Mouse (Mus musculus): Measurements from ENCODE around the gene Zcchc17.

Gene Zcchc17

GRCm38 (mm10) chr4:130359486-130360237 is at the start of gene Zcchc17, which contains the start of gene Snrnp40:
Gene Zcchc17, minus strand, starts transcription at chr4:130359943.
Gene Snrnp40, plus strand, starts transcription at chr4:130360132.
- peak; percentile 100 for DNase-seq

- no peak for DNase-seq
Observed at GRCm38 (mm10) chr4:130391265-130391664, 31.5 kb upstream of the Zcchc17 start.

- no peak for DNase-seq
Observed at GRCm38 (mm10) chr4:130389927-130390326, 30.2 kb upstream of the Zcchc17 start.

DNA sequence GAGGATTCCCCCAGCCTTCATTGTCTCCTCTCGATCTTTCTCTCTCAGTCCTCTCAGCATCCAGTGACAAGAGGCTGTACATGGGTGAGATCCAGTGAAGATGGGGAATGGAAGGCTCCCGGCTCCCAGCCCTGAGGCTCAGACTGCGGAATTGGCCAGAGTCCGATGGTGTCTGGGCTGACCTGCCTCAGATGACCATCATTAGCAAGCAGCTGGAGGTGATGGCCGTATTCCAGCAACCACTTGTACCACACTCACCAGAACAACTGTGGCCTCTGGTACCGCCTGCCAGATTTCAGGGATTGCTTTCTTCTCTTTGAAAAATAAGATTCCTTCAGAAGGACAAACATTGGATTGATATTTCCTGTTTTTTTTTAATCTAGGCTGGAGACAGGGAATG is 29.8 kb upstream of the Zcchc17 start:
- DNase-seq: peak; percentile 20

DNA sequence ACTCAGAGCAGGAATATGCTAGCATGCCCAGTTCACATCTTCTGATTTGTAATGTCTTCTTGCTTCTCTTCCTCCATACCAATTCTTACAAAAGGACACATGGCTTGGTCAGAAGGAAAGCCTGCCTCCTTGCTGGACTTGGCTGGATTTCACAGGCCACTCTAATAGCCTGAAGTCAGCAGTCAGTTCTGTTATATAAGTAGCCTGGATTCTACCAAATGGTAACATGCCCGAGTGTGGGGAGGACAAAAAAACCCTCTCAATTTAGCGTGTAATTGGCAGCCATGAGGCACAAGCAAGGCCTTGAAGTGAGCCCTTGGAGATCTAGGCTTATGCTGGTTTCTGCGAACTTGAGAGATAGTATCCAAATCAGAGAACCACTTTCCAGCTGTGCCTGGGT is 27.5 kb upstream of the Zcchc17 start:
- no peak for DNase-seq

- DNase-seq: no peak
Observed at GRCm38 (mm10) chr4:130380418-130380817, 20.7 kb upstream of the Zcchc17 start.

DNA sequence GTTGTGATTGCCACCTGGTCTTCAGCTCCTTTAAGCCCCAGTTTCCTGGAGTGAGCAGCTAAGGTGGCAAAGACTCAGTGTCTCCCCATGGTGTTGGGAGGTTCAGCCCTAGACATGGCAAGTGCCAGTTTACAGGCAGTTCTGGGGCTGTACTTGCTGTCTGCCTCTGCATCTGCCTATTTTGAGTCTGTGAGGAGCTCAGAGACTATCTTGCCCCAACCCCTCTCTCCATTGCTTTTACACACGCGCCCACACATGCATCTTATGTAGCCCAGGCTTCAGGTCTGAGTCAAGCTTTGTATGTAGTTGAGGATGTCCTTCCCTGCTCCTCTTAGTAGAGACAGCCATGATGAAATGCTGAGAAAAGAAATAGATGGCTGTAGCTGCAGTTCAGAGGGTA is 19.4 kb upstream of the Zcchc17 start:
- DNase-seq: peak; percentile 19

- peak; percentile 8 for DNase-seq
Observed at GRCm38 (mm10) chr4:130377500-130377899, 17.8 kb upstream of the Zcchc17 start.

- no peak for DNase-seq
Observed at GRCm38 (mm10) chr4:130376675-130377074, 16.9 kb upstream of the Zcchc17 start.

DNA sequence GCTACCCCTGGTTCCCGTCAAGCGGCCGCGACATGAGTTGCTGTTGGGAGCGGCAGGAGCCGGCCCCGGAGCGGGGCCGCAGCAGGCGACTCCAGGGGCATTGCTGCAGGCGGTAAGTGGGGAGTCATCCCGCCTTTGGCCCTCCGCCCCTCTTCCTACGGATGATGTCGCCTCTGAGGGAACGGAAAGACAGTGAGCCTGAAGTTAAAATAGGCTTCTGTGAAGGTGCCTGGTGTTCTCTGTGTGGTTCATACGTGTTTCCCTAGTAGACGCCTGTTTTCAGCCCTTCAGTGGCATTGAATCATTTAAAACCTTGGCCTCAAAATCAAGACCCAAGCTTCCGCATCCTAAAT is 471 bp upstream of the Zcchc17 start:
- no peak for DNase-seq

GRCm38 (mm10) chr4:130357946-130358345 is 1.8 kb downstream of the Zcchc17 start:
- DNase-seq: no peak

- no peak for DNase-seq
Observed at GRCm38 (mm10) chr4:130352588-130352987, 7.2 kb downstream of the Zcchc17 start.

- no peak for DNase-seq
Observed at GRCm38 (mm10) chr4:130350690-130351422, 8.9 kb downstream of the Zcchc17 start.

DNA sequence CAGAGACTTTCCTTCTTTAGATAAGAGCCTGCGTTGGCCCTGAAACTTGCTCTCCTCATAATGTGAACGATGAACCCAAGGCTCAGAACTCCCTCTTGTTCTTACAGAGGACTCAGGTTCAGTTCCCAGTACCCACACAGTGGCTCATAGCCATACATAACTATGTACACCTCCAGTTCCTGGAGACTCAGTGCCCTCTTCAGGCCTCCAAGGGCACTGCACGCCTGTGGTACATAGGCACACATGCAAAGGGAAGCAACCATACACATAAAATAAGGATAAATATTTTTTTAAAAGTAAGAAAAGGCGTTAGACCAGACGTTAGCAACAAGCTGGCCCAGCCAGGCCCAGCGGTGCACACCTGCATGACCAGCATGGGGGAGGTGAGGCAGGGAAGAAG is 10.1 kb downstream of the Zcchc17 start:
- DNase-seq: no peak

DNA sequence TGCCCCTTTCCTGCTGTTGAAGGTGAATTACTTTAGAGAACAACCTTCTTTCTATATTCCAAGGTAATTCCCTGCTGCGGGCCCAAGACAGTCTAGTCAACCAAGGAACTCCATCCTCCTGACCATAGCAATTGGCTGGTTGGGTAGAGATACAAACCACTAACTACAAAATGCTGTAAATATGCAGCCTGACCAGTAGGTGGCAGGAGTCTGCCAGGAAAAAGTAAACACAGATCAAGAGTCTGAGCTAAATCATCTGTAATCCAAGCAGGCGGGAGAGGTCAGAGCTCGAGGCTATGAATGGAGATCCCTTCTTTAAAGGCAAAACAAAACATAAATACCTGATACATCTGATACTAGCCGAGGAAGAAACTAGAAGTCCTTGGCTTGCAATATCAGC is 18.1 kb downstream of the Zcchc17 start:
- DNase-seq: peak; percentile 21

DNA sequence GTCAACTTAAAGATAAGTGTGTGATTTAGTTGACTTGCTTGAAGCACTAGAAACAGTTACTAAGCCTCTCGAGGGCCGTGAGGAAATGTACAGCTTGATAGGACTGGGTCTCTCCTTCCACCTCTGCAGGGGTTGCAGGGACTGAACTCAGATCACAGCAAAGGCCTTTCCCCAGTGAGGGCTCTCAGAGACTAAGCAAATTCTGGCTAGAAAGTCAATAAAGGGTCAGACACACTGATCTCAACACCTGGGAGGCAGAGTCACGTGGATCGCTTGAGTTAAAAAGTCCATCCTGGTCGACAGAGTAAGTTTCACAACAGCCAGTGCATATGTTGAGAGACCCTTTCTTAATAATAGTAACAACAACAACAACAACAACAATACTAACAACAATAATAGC is 23.9 kb downstream of the Zcchc17 start:
- no peak for DNase-seq

DNA sequence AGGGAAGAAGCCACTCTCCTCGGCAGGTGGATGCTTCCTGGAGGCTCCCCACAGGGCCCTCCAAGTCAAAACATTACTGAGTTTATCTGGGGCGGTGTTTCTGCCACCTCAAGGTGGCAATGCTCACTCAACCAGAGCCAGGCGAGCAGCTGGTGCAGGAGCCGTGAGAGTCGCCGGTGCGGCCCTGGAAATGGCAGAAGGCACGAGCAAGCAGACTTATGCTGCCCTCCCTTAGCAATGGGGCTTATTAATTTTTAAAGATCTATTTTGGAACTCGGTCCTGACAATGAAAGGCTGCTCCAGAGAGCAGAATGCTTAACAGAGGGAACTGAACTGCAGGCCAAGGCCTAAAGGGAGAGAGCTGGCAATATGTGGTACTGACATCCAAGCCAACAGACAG is 32.4 kb downstream of the Zcchc17 start:
- no peak for DNase-seq

DNA sequence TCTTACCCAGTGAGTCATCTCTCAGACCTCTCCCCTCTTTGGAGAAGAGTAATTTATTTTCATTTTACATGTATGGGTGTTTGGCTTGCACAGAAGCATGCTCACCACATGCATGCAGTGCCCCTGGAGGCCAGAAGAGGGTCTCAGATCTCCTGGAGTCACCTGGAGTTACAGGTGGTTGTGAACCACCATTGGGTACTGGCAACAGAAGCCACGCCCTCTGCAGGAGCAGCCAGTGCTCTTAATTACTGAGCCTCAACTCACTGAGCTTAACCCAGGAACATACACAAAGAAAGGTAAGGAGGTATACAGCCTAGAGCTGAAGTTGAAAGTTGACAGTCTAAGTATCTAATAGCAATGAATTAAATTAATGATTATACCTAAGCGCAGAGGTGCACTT is 34.3 kb downstream of the Zcchc17 start:
- DNase-seq: no peak

GRCm38 (mm10) chr4:130323607-130324006 is 36.1 kb downstream of the Zcchc17 start:
- DNase-seq: no peak

- no peak for DNase-seq
Observed at GRCm38 (mm10) chr4:130323165-130323564, 36.6 kb downstream of the Zcchc17 start.

DNA sequence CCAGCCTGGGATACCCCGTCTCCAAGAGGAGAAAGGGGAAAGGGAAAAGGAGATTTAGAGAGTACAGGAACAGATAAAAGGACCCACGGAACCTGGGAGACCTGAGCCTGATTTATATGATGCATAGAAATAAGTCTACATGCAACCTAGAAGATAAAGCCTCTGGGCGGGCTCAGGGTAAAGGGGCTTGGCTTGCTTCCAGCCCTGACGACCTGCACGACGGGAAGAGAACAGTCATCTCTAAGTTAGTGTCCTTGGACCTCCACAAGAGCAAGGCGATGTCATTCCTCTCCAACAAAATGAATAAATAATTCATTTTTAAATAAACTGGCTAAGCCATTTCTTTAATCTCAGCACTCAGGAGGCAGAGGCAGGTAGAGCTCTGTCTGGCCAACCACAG is 37.2 kb downstream of the Zcchc17 start:
- no peak for DNase-seq

DNA sequence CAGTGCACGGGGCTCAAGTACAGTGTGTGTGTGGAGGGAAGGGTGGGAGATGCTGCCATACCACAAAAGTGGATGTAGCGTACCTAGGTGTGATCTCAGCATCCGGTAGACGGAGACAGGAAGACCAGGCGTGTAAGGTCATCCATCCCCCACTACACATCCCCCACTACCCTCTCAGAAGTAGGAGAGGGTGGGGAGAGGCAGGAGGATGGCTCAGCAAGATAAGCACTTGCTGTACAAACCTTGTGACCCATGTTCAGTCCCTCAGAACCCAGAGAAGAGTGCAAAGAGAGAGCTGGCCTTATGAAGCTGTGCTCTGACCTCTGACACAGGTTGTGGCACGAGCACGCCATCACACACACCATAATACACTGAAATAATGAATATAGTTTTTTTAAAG is 38.1 kb downstream of the Zcchc17 start:
- no peak for DNase-seq

GRCm38 (mm10) chr4:130319564-130319963 is 40.2 kb downstream of the Zcchc17 start:
- no peak for DNase-seq

GRCm38 (mm10) chr4:130318122-130318521 is 41.6 kb downstream of the Zcchc17 start:
- no peak for DNase-seq

Data from right cerebral cortex, adult 18-20 months (tissue).